Mouse (Mus musculus) urinary bladder, postnatal 4 days (tissue): Measurements from ENCODE around the gene Plcb4.
"Not testable (repeated sequence)": the region's sequence is repeated elsewhere in the genome, so short reads cannot be mapped to it uniquely, and the experiment has no call there.

Source experiments
- DNase-seq, 2 experiments: peaks; one replicate each; pipeline ENCODE4 v3.0.0; 2021 to 2022; ENCODE audit warnings: low spot score in 2 of 2

The Plcb4 gene

GRCm38 (mm10) chr2:135717232-135718134 is 58.7 kb downstream of the Plcb4 start:
- peak; percentile 65 for DNase-seq

- no peak for DNase-seq
These were observed 63.3 kb downstream of the Plcb4 start for GRCm38 (mm10) chr2:135722109-135722508.

GRCm38 (mm10) chr2:135723387-135723786 is 64.6 kb downstream of the Plcb4 start:
- no peak for DNase-seq

GRCm38 (mm10) chr2:135724489-135724888 is 65.7 kb downstream of the Plcb4 start:
- DNase-seq = no peak

- no peak for DNase-seq
These were observed 66.6 kb downstream of the Plcb4 start for GRCm38 (mm10) chr2:135725362-135725761.

GRCm38 (mm10) chr2:135727088-135727487 is 68.3 kb downstream of the Plcb4 start:
- no peak for DNase-seq

- DNase-seq = no peak
These were observed 69.1 kb downstream of the Plcb4 start for GRCm38 (mm10) chr2:135727925-135728324.

- DNase-seq = no peak
These were observed 72.8 kb downstream of the Plcb4 start for GRCm38 (mm10) chr2:135731591-135731990.

GRCm38 (mm10) chr2:135732651-135733050 is 73.8 kb downstream of the Plcb4 start:
- no peak for DNase-seq

DNA sequence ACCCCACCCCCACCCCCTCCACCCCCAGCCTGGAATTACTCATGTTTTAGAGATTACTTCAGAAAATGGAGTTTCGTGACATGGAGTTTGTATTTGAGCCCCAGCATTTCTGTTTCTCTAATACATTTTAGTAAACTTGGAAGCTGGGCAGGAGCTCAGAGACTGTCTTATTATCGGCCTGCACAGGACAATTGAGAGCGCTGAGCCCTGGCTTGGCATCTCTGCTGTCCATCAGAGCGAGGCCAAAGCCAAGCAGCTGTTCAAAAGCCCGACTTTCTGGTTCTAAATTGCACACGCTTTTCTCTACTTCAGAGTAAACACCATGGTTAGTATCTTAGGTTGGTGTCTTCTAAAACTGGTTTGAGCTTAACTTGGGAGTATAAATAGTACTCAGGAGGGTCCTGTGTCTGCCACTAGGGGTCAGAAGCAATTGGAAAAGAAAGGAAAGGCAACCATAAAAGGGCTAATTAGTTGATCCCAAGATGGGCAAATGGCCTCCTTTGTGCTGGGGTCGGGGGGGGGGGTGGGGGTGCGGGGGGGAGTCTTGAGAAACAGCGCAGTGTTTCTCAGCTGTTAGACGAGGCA is 75.2 kb downstream of the Plcb4 start:
- DNase-seq = no peak

GRCm38 (mm10) chr2:135737506-135737905 is 78.7 kb downstream of the Plcb4 start:
- no peak for DNase-seq

GRCm38 (mm10) chr2:135738022-135738780 is 79.4 kb downstream of the Plcb4 start:
- DNase-seq = not testable (repeated sequence)

DNA sequence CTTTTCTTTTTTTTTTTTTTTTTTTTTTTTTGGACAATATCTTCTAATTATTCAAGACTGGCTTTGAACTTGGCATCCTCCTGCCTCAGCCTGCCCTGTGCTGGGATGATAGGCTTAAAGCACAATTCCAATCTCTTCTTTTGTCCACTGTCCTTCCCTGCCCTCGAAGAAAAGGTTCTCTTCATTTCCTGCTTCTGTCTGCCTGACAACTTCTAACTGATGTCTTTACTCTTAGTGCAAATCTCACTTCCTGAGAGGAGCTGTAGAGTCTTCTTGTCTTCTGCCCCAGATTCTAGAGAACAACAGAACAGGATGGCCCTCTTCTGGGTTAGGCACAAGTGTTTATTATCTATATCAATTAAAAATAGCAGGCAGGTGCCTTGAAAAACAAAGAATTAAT is 80.1 kb downstream of the Plcb4 start:
- DNase-seq = no peak

GRCm38 (mm10) chr2:135742954-135743700 is 84.3 kb downstream of the Plcb4 start:
- DNase-seq = no peak

GRCm38 (mm10) chr2:135744711-135745110 is 85.9 kb downstream of the Plcb4 start:
- DNase-seq = no peak

DNA sequence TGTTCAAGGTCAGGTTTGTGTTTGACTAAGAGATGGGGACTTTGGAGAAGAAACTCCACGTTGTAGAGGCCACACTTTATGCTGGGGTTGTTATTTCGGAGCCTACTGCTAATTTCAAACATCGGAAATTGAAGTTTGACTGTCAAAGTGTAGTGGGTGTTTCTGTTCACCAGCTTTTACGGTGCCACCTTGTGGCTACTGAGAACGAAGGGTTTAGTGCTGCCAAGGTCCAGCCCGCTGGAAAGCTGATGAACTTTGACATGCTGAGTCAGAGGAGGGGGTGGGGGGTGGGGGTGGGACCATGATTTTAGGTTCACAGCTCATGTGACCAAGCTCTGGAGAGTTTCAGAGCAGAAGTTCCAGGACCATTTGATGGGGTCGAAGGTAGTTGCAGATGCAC is 86.3 kb downstream of the Plcb4 start:
- DNase-seq = no peak

- no peak for DNase-seq
These were observed 89.6 kb downstream of the Plcb4 start for GRCm38 (mm10) chr2:135748441-135748840.

DNA sequence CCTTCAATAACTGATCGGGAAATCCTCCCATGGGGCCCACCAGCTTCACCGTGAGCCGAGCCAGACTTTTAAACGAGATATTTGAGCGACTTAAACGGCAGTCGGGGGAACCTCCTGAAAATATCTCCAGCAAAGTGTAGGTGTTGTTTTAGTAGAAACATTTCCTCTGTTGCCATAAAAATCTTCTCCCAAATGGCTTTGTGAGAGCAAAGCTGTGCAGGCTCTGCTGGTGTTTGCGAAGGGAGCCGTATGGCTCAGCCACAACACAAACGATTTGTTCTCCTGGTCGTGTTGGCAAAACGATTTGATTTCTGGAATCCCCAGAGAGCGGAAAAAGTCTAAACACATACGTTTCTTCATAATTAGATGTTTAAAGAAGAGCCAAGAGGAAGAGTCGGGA is 90.8 kb downstream of the Plcb4 start:
- DNase-seq = no peak

GRCm38 (mm10) chr2:135750748-135751147 is 91.9 kb downstream of the Plcb4 start:
- no peak for DNase-seq

GRCm38 (mm10) chr2:135755792-135756191 is 97.0 kb downstream of the Plcb4 start:
- DNase-seq = no peak

DNA sequence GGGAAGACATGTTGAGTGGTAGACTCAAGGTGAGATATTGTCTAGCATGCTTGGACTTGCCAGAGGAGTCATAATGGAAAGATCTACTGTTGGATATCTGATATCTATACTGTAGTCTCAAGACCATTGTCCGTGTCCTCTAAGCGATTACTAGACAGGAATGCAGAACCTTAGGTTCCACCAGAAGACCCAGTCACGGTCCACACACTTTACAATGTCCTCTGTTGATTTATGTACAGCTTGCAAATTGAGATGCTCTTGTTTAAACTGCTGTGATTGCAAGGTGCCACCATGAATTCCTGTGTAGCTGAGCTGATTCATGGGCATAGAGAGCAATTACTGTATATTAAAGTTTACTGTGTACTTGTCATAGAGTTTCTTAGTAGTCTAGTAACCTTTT is 98.7 kb downstream of the Plcb4 start:
- no peak for DNase-seq
